Mouse (Mus musculus) urinary bladder, postnatal 36 days (tissue): Measurements from ENCODE around the gene Pebp1.

Experiments used
- DNase-seq, 2 experiments: peaks; one replicate each; pipeline ENCODE4 v3.0.0; 2022; ENCODE audit warnings: low spot score in 2 of 2, mixed read lengths in 1 of 2

Gene Pebp1

GRCm38 (mm10) chr5:117240761-117241322, 46.6 kb downstream of the Pebp1 start:
- no peak for DNase-seq

GRCm38 (mm10) chr5:117240321-117240731, 47.1 kb downstream of the Pebp1 start:
- no peak for DNase-seq

- DNase-seq: no peak
Measured at GRCm38 (mm10) chr5:117239106-117239505, 48.3 kb downstream of the Pebp1 start.

- DNase-seq: no peak
Measured at GRCm38 (mm10) chr5:117236540-117236939, 50.9 kb downstream of the Pebp1 start.
